ENCODE assay signal across 17 mouse cellular contexts in the genomic region with DNA sequence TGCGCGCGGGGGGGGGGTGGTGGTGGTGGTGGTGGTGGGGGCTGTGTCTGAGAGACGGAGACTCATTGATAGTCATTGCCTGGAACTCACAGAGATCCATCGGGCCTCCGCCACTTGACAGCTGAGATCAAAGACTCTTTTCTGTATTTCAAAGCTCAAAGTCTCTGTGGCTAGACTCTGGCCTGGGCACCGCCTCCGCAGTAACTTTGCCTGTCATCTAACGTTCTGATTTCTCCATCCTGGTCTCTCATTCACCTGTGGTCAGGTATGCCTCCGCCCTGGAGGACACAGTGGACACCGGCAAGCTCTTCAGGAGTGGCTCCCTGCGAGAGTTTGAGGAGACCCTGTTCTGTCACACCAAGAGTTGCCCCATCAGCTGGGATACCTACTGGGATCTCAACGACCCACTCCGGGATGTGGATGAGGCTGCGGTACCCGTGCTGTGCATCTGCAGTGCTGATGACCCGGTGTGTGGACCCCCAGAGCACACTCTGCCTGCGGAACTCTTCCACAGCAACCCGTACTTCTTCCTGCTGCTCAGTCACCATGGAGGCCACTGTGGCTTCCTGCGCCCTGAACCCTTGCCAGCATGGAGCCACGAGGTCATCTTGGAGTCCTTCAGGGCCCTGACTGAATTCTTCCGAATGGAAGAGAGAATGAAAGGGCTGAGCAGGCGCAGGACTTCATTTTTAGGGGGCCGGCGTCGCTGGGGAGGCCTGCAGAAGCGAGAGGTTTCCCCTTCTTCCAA. TPM values are rescaled to one million over a fixed set of nuclear protein-coding genes. Genes with fewer than 3 reads are reported as not detected.
DNase-seq lines count a peak whose midpoint lies in the region; ATAC-seq lines count a peak whose summit lies in the region.
"Had no signal": no experiment of that assay in that cellular context is flagged by ENCODE, and none has a peak within 500 bp of the region (broad histone marks: within the 10 kb centered on the region; RNA-seq: fewer than 3 reads in every experiment).

No protein-coding gene starts in this region.

- peak; percentile 88 for DNase-seq in heart, adult 11 months
- no peak for DNase-seq in heart, adult 9 months (ENCODE audit: low spot score in 2 of 2)
- no peak for DNase-seq in liver, embryonic 13.5 days
- peak; percentile 61 to 62 for DNase-seq in thymus, postnatal 36 days
- no peak for DNase-seq in embryo, embryonic 10 days (ENCODE audit: low spot score)
- DNase-seq: cerebellum, adult 11 months; forebrain, postnatal 0 days; lung, embryonic 14.5 days; right cerebral cortex, postnatal 25 days had no signal

- ATAC-seq in megakaryocyte, adult 5-6 weeks (ENCODE audit: poor library complexity, severe bottlenecking) = no peak
- ATAC-seq in liver, embryonic 13.5 days (ENCODE audit: low read depth) = no peak
- ATAC-seq: forebrain, postnatal 0 days; hindbrain, postnatal 0 days; midbrain, embryonic 16.5 days had no signal

- H3K4me3 ChIP-seq in megakaryocyte, embryonic 14.5 days (replicated peaks) = peak overlapping the region; percentile 85
- no peak overlapping the region for H3K4me3 ChIP-seq in liver, embryonic 13.5 days (replicated peaks)
- H3K4me3 ChIP-seq: neural tube, embryonic 15.5 days had no signal

- H3K36me3 ChIP-seq in megakaryocyte, embryonic 14.5 days (replicated peaks; ENCODE audit: low read length) = peaks cover 10% of the 10 kb centered on the region
- H3K36me3 ChIP-seq in liver, embryonic 13.5 days = no peaks in the 10 kb centered on the region
- H3K36me3 ChIP-seq: G1E; neural tube, embryonic 15.5 days had no signal

- H3K4me2 ChIP-seq in liver, embryonic 13.5 days = no peak overlapping the region
- H3K4me2 ChIP-seq: lung, embryonic 14.5 days; neural tube, embryonic 15.5 days had no signal

- peaks cover 92% of the 10 kb centered on the region for H3K4me1 ChIP-seq in megakaryocyte, embryonic 14.5 days
- peaks cover 51% of the 10 kb centered on the region for H3K4me1 ChIP-seq in liver, embryonic 13.5 days (replicated peaks)

- H3K9ac ChIP-seq in liver, embryonic 13.5 days = no peak overlapping the region
- H3K9ac ChIP-seq: forebrain, postnatal 0 days; lung, embryonic 14.5 days; neural tube, embryonic 15.5 days had no signal

- peaks cover 22% of the 10 kb centered on the region for H3K27me3 ChIP-seq in megakaryocyte, embryonic 14.5 days (replicated peaks)
- peaks cover 55% of the 10 kb centered on the region for H3K27me3 ChIP-seq in liver, embryonic 13.5 days

- H3K27ac ChIP-seq in liver, embryonic 13.5 days = 0 out of 2 replicates have a peak overlapping the region, but pooled peaks have one; percentile 34
- H3K27ac ChIP-seq: hindbrain, postnatal 0 days; neural tube, embryonic 15.5 days had no signal

- H3K9me3 ChIP-seq in megakaryocyte, embryonic 14.5 days = no peaks in the 10 kb centered on the region
- H3K9me3 ChIP-seq in liver, embryonic 13.5 days (replicated peaks) = no peaks in the 10 kb centered on the region
- H3K9me3 ChIP-seq: G1E; neural tube, embryonic 15.5 days had no signal

- WGBS in liver, embryonic 13.5 days (ENCODE audit: insufficient replicate concordance) = 64% methylated on average over 27 of the region's 27 CpGs

RNA-seq across cellular contexts. Expression of gene Gm10392, which starts 0.8 kb away (rescaled TPM):
- 0.08 TPM in 1 of 2 replicates, not detected in the other for polyA plus RNA-seq in megakaryocyte, embryonic 14.5 days (2012; ENCODE audit: insufficient read depth, low replicate concordance)
- total RNA-seq in megakaryocyte, adult 5-6 weeks (2015) = not detected in 2 replicates
- total RNA-seq in megakaryocyte, adult 5-6 weeks (2017) = 0.51 and 1.8 TPM in 2 replicates
- 0.10 TPM in 1 of 2 replicates, not detected in the other for polyA plus RNA-seq in liver, embryonic 13.5 days (2015; fragmentation: Nextera tagmentation; extraction: Ambion mirVana)
- total RNA-seq: forebrain, postnatal 0 days; granulocyte monocyte progenitor cell, adult 5-6 weeks; hindbrain, postnatal 0 days; left cerebral cortex, postnatal 10 days had no signal
- polyA plus RNA-seq: forebrain, postnatal 0 days; G1E; hindbrain, postnatal 0 days; midbrain, embryonic 16.5 days had no signal

RNA-seq across cellular contexts. Expression of gene Trp53i13, which starts 2.4 kb away (rescaled TPM):
- 22.3 and 38.9 TPM in 2 replicates for polyA plus RNA-seq in megakaryocyte, embryonic 14.5 days (2012; ENCODE audit: insufficient read depth, low replicate concordance)
- total RNA-seq in megakaryocyte, adult 5-6 weeks (2015) = 6.2 and 6.5 TPM in 2 replicates
- 5.0 and 5.8 TPM in 2 replicates for total RNA-seq in megakaryocyte, adult 5-6 weeks (2017)
- polyA plus RNA-seq in liver, embryonic 13.5 days (2015; fragmentation: Nextera tagmentation; extraction: Ambion mirVana) = 5.1 and 5.5 TPM in 2 replicates

RNA-seq across cellular contexts. Expression of gene Abhd15, which starts 3.3 kb away (rescaled TPM):
- polyA plus RNA-seq in megakaryocyte, embryonic 14.5 days (2012; ENCODE audit: insufficient read depth, low replicate concordance) = 2.4 and 4.6 TPM in 2 replicates
- total RNA-seq in megakaryocyte, adult 5-6 weeks (2015) = 6.8 and 8.3 TPM in 2 replicates
- total RNA-seq in megakaryocyte, adult 5-6 weeks (2017) = 13.8 and 17.0 TPM in 2 replicates
- 3.4 and 3.8 TPM in 2 replicates for polyA plus RNA-seq in liver, embryonic 13.5 days (2015; fragmentation: Nextera tagmentation; extraction: Ambion mirVana)

RNA-seq across cellular contexts. Expression of gene Git1, which starts 24.9 kb away (rescaled TPM):
- 65.1 and 158 TPM in 2 replicates for polyA plus RNA-seq in megakaryocyte, embryonic 14.5 days (2012; ENCODE audit: insufficient read depth, low replicate concordance)
- 17.6 and 20.0 TPM in 2 replicates for total RNA-seq in megakaryocyte, adult 5-6 weeks (2015)
- 12.3 and 18.7 TPM in 2 replicates for total RNA-seq in megakaryocyte, adult 5-6 weeks (2017)
- 1.8 and 1.9 TPM in 2 replicates for polyA plus RNA-seq in liver, embryonic 13.5 days (2015; fragmentation: Nextera tagmentation; extraction: Ambion mirVana)

RNA-seq across cellular contexts. Expression of gene Ankrd13b, which starts 28.7 kb away (rescaled TPM):
- 6.7 and 9.3 TPM in 2 replicates for polyA plus RNA-seq in megakaryocyte, embryonic 14.5 days (2012; ENCODE audit: insufficient read depth, low replicate concordance)
- total RNA-seq in megakaryocyte, adult 5-6 weeks (2015) = 2.0 and 2.1 TPM in 2 replicates
- 2.8 and 9.1 TPM in 2 replicates for total RNA-seq in megakaryocyte, adult 5-6 weeks (2017)
- polyA plus RNA-seq in liver, embryonic 13.5 days (2015; fragmentation: Nextera tagmentation; extraction: Ambion mirVana) = 0.81 and 1.0 TPM in 2 replicates

Comparison
In these comparisons a context has a peak if more than half of its experiments do, and no peak if none do; other contexts are left out.
1. DNase-seq: peak in heart, adult 11 months (single experiment) and thymus, postnatal 36 days (2 of 2); none in heart, adult 9 months (0 of 2), liver, embryonic 13.5 days (single experiment) and embryo, embryonic 10 days (single experiment).